Mouse (Mus musculus): ENCODE measurements around the gene Dmd.

DNA sequence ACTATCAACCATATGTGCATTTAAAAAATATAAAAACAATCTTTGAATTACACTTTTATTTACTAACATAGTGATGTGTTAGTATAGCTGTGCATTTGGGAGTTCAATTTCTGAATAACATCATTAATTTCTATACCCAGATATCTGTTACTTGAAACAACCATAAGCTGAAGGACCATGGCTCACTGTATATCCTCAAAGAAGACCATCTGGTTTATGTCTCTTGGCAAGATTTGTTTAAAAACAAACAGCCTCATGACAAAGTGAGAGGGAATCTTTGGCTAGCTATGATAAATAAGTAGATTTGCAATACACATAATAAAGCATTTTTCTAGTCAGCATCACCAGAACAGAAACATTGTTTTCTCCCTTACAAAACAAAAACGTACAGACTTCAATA lies 1027.2 kb downstream of the Dmd start:
- no peak for TF ChIP-seq CTCF (IDR thresholded peaks at IDR 0.05; ENCODE audit: extremely low read depth, insufficient read length, insufficient replicate concordance, low read depth, low read length)
- no peak for TF ChIP-seq POLR2A (IDR thresholded peaks at IDR 0.05; ENCODE audit: low read depth, low read length)
